Mouse (Mus musculus): ENCODE measurements around the gene Atat1. TPM values are rescaled to one million over a fixed set of nuclear protein-coding genes. Genes with fewer than 3 reads are reported as not detected.
"Not testable (repeated sequence)": the region's sequence is repeated elsewhere in the genome, so short reads cannot be mapped to it uniquely, and the experiment has no call there.

Atat1 gene
- total RNA-seq (2021) = 1 to 10 TPM; 3.9 to 4.8 TPM
- long read RNA-seq, experiment 1, partial matches to known transcripts = 0 of 6 reads
- long read RNA-seq, experiment 1, other reads (novel, unspliced or antisense) = 0 of 6 reads
- long read RNA-seq, experiment 2, partial matches to known transcripts = 0 of 3 reads
- long read RNA-seq, experiment 2, other reads (novel, unspliced or antisense) = 0 of 3 reads

DNA sequence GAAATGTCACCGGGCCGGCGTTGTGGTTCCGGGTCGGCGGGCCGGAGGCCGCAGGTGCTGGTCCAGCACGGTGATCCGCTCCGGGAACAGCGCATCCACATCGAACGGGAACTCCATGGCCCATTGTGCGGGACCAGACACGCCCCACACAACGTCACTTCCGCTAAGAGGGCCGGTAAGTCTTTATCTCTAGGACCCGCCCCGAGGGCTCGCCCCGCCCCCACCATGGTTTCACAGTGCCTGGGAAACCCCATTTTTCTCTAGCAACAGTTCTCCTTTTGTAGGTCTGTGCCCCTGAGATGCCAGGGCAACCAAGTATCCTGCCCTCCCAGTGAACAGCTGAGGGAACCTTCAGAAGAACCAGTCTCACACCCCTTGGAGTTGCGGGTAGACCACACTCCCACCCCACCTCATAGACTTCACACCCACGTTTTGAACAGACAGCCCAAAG is at the start of gene Atat1:
Gene Atat1, minus strand, starts transcription at position 157 of the 451 bp plus-strand sequence.
- DNase-seq (ENCODE audit: low spot score) = peak; percentile 93

DNA sequence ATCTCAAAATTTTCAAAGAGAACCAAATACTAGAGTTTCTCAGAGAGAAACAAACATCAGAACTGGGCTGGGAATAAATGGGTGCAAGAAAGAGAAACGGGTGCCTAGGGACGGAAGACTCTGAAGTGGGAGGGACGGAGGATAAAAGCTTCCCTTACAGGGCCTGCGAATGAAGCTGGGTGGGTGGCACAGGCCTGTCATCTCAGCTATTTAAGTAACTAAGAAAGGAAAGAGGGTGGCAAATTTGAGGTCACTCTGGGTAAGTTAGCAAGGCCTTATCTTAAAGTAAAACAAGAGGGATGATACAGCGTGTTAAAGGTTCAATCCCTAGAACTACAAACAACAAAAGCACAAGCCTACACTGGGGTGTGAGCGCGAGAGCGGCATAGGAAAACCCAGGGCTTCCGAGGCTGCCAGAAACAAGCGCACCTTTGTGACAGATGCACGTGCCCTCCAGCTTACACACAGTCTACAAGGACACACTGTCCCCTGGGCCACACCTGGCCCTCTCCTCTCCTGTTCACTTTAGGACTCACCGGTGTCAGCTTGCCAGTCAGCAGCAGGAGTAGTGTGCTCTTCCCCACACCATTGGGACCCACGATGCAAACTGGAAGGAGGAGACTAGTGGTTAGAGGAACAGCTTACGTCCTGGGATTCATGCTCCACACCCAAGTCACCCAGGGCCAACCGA is 48.8 kb upstream of the Atat1 start:
- DNase-seq (ENCODE audit: low spot score) = no peak

DNA sequence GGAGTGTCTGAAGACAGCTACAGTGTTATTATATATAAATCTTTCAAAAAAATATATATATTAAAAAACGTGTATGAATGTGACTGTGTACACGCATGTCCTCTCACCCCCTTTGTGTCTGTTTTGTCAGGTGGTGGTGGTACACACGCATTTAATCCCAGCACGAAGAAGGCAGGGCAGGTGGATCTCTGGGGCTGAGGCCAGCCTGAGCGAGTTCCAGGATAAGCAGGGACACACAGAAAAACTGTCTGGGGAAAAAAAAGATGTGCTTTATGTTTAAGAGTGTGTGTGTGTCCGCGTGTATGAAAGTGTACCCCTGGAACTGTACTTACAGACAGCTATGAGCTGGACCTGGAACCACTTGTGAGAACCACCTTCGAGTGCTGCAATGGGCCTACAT is 44.8 kb upstream of the Atat1 start:
- DNase-seq (ENCODE audit: low spot score) = no peak

DNA sequence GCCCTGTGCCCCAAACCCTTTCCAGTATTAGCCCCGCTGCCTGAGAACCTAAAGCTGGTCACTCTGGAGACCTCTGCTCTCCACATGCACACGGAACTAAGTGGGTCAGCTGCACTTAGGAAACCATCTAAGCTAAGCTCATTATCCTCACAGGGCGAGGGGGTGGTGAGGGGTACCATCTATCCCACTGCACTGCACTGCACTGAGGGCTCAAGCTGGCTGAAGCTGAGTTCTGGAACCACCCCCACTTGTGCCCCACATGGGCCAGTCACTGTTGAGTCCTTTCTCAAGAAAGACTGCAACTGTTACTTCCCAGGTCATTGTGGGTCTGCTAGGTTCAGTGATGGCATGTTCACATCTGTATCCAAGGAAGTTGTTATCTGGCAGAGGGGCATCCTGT is 42.7 kb upstream of the Atat1 start:
- not testable (repeated sequence) for DNase-seq (ENCODE audit: low spot score)

DNA sequence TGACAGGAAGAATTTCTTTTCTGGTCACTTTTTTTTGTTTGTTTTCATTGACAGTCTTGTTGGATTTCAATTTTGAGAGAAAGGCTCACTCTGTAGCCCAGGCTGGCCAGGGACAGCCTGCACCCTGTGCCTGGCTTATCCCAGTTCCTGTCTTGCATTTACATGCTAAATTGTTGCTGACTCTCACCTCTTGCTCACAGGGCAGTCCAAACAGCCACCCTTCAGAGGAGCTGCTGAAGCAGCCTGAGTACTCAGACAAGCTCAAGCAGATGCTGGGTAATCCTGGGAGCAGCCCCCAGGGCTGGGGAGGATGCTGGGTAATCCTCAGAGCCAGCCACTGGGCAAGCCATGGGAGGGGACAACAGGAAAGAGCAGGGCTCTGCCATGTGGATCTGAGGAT is 41.1 kb upstream of the Atat1 start:
- not testable (repeated sequence) for DNase-seq (ENCODE audit: low spot score)

DNA sequence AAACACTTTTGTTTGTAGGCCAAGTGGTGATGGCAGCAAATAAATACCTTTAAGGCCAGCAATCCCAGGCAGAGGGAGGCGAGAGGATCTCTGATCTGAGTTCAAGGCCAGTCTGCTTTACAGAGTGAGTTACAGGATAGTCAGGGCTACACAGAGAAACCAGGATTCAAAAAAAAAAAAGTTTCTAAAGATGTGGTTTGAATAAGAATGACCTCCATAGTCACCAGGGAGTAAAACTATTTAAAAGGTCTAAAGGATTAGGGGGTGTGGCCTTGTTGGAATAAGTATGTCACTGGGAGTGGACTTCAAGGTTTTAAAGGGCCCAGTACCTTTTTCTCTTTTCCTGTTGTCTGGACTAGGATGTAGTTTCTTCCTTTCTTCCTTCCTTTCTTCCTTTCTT is 30.1 kb upstream of the Atat1 start:
- DNase-seq (ENCODE audit: low spot score) = no peak

DNA sequence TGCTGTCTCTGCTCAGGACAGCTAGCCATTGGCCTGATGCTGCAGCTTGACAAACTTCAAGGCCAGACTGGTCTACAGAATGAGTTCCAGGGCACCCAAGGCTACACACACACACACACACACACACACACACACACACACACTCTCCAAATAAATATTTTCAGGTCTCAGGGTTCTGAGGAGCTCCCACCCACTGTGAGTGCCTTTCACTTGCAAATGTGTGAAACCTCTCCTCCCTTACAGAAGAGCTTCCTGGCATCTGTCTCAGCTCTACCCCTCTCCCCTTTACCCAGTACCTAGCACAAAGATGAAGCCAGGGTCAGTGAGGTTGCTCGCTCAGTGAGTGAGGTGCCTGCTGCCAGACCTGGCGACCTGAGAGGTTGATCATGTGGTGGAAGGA is 29.2 kb upstream of the Atat1 start:
- no peak for DNase-seq (ENCODE audit: low spot score)

DNA sequence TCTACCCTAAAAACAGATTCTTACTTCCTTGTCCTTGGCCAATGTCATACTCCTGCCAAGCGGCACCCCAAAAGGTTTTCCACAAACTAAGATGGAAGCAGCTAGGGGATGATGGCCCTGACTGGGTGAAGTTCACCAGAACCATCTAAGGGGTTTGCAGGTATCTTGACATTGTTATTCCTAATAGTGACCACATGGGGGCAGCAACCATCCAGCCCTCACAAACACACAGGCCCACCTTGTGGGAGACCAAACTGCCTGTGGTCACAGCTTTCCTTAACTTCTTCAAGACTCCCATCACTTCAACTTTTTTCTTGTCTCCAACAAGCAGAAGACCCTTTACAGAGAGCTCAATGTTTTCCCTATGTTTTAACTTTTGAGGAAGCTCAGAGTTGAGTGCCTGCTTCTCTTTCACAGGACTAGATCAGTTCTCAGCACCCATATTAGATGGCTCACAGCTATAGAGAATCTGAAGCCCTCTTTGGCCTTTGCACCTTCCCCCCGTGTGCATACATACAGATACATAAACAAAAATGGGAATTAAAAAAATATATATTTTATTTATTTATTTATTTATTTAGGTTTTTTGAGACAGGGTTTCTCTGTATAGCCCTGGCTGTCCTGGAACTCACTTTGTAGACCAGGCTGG is 27.9 kb upstream of the Atat1 start:
- no peak for DNase-seq (ENCODE audit: low spot score)

DNA sequence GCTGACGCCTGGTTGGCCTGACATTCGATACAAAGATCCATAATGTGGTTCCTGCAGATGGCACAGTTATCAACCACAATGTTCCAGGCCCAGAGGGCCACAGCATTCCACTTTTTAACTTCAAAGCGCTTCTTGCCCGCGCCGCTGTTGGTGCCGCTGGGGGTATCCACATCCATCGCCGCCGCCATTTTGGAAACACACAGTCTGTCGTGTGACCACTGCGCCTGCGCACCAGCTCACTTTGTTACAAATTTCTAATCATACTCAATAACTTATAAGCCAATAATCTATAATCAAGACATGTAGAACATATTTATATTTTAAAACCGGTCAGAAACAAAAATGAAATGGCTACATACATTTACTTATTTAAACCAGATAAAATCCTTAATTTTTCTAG is 25.9 kb upstream of the Atat1 start:
- not testable (repeated sequence) for DNase-seq (ENCODE audit: low spot score)

DNA sequence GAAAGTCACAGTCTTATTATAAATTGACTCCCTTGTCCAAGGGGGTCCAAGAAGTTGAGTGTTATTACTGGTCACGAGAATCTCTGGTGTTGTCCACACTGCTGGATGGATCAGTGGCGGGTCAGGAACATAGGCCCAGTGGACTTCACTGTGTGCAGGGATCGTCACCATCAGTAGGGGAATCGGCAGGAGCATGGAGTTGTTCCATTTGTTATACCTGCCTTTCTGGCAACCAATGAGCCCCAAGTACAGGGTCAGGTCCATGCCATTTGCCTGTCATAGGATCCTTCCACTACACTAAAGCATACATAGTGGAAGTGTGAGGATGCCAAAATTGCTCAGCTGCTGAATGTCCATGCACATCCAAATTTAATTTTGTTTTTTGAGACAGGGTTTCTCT is 22.7 kb upstream of the Atat1 start:
- DNase-seq (ENCODE audit: low spot score) = no peak

DNA sequence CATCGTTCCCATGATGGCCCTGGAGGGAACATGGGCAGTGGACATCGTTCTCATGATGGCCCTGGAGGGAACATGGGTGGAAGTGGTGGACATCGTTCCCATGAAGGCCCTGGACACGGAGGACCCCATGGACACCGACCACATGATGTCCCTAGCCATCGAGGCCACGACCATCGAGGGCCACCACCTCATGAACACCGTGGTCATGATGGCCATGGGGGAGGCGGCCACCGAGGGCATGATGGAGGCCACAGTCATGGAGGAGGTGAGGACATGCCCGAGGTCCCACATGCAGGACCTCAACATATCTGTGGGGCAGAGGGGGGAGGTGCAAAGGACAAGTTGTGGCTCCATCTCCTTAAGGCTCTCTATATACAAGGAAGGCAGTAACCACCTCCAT is 20.8 kb upstream of the Atat1 start:
- no peak for DNase-seq (ENCODE audit: low spot score)

DNA sequence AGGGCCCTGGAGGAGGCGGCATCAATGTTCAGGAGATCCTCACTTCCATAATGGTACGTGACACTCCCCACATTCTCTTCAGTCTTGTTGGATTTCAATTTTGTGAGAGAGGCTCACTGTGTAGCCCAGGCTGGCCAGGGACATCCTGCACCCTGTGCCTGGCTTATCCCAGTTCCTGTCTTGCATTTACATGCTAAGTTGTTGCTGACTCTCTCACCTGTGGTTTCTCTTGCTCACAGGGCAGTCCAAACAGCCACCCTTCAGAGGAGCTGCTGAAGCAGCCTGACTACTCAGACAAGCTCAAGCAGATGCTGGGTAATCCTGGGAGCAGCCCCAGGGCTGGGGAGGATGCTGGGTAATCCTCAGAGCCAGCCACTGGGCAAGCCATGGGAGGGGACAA is 19.7 kb upstream of the Atat1 start:
- DNase-seq (ENCODE audit: low spot score) = no peak

DNA sequence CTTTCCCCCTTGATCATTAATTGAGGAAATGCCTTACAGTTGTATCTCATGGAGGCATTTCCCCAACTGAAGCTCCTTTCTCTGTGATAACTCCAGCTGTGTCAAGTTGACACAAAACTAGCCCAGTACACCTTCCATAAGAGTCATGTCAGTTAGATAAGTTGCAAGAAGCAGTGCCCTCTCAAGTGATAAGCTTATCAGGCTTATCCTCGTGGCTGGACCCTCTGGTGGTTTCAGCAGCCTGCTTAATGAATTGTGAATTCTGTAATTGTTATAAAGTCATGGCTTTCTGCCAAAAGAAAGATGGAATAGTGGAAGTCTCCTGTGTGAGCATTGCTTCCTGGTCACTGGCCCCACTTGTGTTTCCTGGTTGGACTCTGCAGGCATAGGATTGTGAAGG is 17.6 kb upstream of the Atat1 start:
- no peak for DNase-seq (ENCODE audit: low spot score)

DNA sequence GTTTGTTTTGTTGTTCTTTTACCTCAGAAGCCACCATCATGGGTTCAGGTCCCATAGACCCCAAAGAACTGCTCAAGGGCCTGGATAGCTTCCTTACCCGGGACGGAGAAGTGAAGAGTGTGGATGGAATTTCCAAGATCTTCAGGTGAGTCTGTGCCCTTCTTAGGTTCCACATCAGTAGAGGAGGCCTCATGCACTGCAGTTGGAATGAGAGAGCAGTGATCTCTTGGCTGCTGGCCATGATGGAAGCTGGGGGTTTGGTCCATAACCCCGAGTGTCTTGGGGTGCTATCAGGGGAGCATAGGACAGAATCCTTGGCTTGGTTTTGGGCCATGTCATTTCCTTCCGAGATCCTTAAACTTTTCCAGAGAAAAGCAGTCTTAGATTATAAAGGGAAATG is 13.4 kb upstream of the Atat1 start:
- no peak for DNase-seq (ENCODE audit: low spot score)

DNA sequence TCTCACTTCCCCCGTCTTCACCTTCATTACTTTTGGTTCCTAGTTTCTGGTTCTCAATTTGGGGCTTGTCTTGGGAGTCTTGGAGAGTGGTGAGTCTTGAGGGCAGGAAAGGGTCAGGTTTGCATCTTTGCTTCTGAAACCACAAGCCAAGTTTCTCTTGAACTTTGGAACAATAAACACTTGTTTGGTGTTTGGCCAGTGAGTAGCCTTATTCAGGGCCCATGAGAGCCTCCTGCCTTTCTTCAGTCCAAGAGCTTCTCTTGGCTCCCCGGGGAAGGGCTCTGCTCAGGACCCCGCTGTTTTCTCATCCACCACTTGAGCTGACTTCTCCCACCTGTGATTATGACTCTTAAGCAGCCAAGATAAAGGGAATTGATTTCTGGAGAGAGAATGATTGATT is 12.7 kb upstream of the Atat1 start:
- no peak for DNase-seq (ENCODE audit: low spot score)

DNA sequence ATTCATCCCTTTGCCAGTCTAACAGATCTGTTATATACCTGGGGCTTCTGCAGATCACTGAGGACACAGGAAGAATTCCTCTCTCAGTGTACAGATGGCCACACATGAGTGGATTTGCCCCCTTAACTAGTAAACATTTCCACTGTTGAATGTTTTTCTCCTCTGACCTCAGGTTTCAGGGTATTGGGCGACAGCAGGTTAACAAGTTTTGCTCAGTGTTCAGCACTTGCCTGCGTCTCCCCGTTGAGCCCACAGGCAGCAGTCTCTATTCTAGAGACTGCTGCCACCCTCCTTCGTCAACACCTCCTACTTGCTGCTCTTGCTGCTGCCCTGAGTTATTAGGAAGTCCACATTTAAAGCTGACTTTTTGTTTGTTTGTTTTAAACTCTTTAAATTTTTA is 11.8 kb upstream of the Atat1 start:
- no peak for DNase-seq (ENCODE audit: low spot score)

DNA sequence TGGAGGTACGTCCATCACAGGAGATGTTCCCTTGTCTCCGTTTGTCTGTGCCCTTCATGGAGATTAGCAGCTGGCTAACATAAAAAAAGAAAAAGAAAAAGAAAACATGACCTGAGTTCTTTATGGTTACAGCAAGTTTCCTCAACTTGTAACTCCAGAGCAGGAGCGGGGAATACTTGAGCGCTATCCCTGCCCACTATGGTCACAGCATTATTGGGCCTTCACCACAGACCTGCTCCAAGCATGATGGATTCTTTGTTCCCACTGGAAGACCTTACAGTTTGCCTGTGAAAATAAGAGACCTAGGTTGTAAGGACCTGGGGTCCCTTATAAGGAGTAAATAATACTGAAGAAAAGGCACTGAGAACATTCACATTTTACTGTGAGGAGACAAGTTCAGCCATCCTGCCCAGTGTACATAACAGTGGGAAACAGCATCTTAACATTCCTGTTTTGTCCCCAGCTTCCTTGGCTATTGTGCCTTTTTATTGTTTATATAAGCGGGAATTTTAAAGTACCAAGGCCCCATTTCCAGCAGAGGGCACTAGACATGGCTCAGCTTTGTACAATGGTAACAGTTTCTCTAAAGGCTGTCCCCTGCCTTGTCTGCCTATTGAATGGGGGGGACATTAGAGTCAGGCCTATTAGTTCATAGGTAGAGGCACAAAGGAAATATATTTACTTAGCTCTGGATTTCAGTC is 11.1 kb upstream of the Atat1 start:
- peak; percentile 41 for DNase-seq (ENCODE audit: low spot score)

DNA sequence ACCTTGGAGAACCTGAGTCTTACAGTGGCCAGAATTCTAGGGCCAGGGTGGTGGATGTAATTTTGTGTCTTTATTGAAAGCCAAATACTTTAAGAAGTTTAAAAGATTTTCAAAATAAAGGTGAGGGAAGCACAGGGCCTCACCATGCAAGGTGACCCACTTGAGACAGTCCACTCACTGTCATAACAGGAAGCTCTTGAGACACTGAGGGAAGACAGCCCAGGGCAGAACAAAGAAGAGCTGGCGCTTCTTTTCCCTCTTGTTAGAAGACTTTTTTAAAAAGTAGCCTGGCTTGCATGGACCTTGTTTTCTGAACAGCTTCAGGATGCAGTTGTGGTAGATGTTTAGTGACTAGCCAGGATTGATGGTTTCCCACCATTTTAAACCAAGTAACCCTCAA is 10.5 kb upstream of the Atat1 start:
- DNase-seq (ENCODE audit: low spot score) = no peak

DNA sequence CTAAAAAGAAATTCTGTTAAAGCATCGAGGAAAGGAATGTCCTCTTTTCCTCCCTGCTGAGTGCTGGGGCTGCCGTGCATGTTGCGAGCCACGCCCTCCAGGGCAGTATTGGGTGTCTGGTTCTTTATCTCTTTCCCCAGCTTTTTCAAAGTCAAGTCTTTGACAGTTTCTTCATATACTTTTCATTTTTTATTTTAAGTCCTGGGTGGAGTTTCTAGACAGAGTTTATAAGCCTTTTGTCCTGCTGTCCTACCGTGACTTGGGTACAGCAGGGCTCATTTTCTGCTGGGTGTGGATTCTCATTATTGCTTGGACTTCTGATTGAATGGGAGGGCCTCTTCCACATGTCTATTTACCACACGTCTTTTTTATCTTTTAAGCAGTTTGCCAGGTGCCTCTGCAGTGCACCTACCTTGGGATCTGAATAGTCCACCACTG is 10.0 kb upstream of the Atat1 start:
- no peak for DNase-seq (ENCODE audit: low spot score)

DNA sequence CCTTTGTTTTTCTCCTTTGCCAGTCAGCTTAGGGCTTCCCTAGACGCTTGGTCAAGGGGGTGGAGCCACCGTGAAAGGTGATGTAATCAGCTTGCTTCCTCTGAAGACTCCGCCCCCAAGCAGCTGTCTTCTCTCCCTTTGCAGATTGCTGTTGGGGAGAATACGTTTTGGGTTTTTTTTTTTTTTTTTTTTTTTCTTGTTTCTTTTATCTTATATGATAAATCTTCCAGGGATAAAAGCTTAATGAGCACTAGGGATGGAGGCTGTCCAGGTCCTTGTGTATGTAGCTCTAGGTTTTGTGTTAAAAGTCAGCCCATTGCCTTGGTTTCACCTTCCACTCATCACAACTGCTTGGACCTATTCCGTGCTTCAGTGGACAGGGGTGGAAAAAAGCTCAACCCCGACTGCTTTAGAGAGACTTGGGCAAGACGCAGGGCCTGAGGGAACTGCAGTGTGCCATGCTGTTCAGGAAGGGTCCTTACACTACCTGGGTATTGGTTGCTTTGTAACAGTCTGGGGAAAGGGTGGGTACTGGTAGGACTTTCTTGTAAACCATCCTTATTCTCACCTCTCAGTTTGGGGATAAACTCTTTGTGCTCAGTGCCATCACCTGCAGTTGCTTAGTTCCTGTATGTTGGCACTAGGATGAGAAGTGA is 9.3 kb upstream of the Atat1 start:
- DNase-seq (ENCODE audit: low spot score) = peak; percentile 98

DNA sequence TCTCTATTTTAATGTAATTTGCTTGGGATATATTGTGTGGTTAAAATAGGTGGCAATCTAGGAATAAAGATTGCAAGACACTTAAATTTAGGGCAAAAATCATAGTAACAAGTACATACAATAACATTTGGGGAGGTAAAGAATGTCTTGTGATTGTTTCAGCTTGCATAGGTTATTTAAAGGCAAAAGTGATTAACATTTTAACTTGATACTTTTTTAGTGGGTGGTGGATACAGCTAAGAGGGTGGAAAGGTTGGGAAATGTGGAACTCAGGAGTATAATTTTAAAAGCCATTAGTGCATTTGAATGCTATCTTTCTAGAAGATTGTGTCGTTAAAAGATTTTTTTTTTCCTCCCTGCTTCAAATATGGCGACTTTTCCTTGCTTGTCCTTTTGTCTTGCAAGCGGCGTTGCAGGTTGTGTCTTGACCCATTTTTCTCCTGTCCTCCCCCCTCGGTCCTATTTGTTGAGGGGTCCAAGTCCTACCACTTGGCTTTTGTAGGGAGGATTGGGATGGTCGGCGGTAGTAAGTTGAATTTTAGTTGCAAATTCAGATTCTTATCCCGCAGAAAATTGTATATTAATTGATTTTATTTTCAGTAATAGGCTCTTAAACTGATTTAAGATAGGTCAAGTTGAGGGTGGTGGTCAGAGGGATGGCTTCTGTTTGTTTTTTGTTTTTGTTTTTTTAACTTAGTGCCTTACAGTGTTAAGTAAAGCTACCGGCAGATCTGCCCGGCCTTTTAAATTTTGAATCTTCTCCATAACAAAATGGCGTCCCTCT is 8.6 kb upstream of the Atat1 start:
- DNase-seq (ENCODE audit: low spot score) = peak; percentile 52
